Mouse (Mus musculus): Measurements from ENCODE around the gene Zfp239.

GRCm38 (mm10) chr6:117881997-117882396 lies 20.1 kb downstream of the Zfp239 start:
- no peak for TF ChIP-seq CTCF (IDR thresholded peaks at IDR 0.05; ENCODE audit: borderline replicate concordance, extremely low read depth, insufficient read depth, insufficient read length)
- no peak for TF ChIP-seq POLR2A (IDR thresholded peaks at IDR 0.05; ENCODE audit: borderline replicate concordance, extremely low read depth, insufficient read depth, insufficient read length, poor library complexity, severe bottlenecking)

Data from brain, embryonic 14.5 days (tissue).